Mouse (Mus musculus) ES-E14 (cell line): ENCODE measurements around the gene Il17d.

ENCODE experiments used
- CHD2 ChIP-seq: IDR thresholded peaks from 2 replicates; pipeline ENCODE4 v1.6.1; 2014; ENCODE audit warnings: mild to moderate bottlenecking, low read depth, low read length, inconsistent platforms
- ZC3H11A ChIP-seq: IDR thresholded peaks from 2 replicates; pipeline ENCODE4 v1.6.1; 2012; ENCODE audit warnings: low read depth, mild to moderate bottlenecking, inconsistent platforms, low read length, borderline replicate concordance
- ZNF384 ChIP-seq: IDR thresholded peaks from 2 replicates; pipeline ENCODE4 v1.6.1; 2012; ENCODE audit warnings: low read depth, low read length, inconsistent platforms

- no peak for TF ChIP-seq ZC3H11A
- no peak for TF ChIP-seq ZNF384
- TF ChIP-seq CHD2, result no peak
Measured at GRCm38 (mm10) chr14:57556922-57557321, 32.3 kb downstream of the Il17d start.
